Mouse (Mus musculus): ENCODE measurements around the gene Akap6.

Akap6 gene

GRCm38 (mm10) chr12:52910819-52911218 lies 211.6 kb downstream of the Akap6 start:
- DNase-seq, result peak; percentile 66

GRCm38 (mm10) chr12:52918939-52919338 lies 219.8 kb downstream of the Akap6 start:
- no peak for DNase-seq

- no peak for DNase-seq
Measured at GRCm38 (mm10) chr12:52922510-52922909, 223.3 kb downstream of the Akap6 start.

GRCm38 (mm10) chr12:52925448-52925847 lies 226.3 kb downstream of the Akap6 start:
- no peak for DNase-seq

- DNase-seq, result no peak
Measured at GRCm38 (mm10) chr12:52933832-52934231, 234.6 kb downstream of the Akap6 start.

- no peak for DNase-seq
Measured at GRCm38 (mm10) chr12:52934989-52935388, 235.8 kb downstream of the Akap6 start.

- DNase-seq, result no peak
Measured at GRCm38 (mm10) chr12:52938786-52939185, 239.6 kb downstream of the Akap6 start.

GRCm38 (mm10) chr12:52939324-52939946 lies 240.3 kb downstream of the Akap6 start:
- no peak for DNase-seq

GRCm38 (mm10) chr12:52941941-52942340 lies 242.8 kb downstream of the Akap6 start:
- no peak for DNase-seq

- DNase-seq, result no peak
Measured at GRCm38 (mm10) chr12:52944274-52944673, 245.1 kb downstream of the Akap6 start.

- no peak for DNase-seq
Measured at GRCm38 (mm10) chr12:52944949-52945348, 245.8 kb downstream of the Akap6 start.

- DNase-seq, result no peak
Measured at GRCm38 (mm10) chr12:52950660-52951059, 251.5 kb downstream of the Akap6 start.

- no peak for DNase-seq
Measured at GRCm38 (mm10) chr12:52957587-52957986, 258.4 kb downstream of the Akap6 start.

- DNase-seq, result no peak
Measured at GRCm38 (mm10) chr12:52957994-52958393, 258.8 kb downstream of the Akap6 start.

GRCm38 (mm10) chr12:52991745-52992144 lies 292.6 kb downstream of the Akap6 start:
- peak; percentile 56 for DNase-seq

- DNase-seq, result no peak
Measured at GRCm38 (mm10) chr12:53012336-53012735, 313.2 kb downstream of the Akap6 start.

- DNase-seq, result no peak
Measured at GRCm38 (mm10) chr12:53014539-53014938, 315.4 kb downstream of the Akap6 start.

GRCm38 (mm10) chr12:53024575-53025246 lies 325.5 kb downstream of the Akap6 start:
- DNase-seq, result no peak

GRCm38 (mm10) chr12:53027308-53027707 lies 328.1 kb downstream of the Akap6 start:
- no peak for DNase-seq

GRCm38 (mm10) chr12:53028926-53029325 lies 329.7 kb downstream of the Akap6 start:
- DNase-seq, result no peak

- no peak for DNase-seq
Measured at GRCm38 (mm10) chr12:53029910-53030309, 330.7 kb downstream of the Akap6 start.

GRCm38 (mm10) chr12:53032762-53033161 lies 333.6 kb downstream of the Akap6 start:
- DNase-seq, result peak; percentile 26

- no peak for DNase-seq
Measured at GRCm38 (mm10) chr12:53033404-53033913, 334.3 kb downstream of the Akap6 start.

GRCm38 (mm10) chr12:53040634-53041033 lies 341.5 kb downstream of the Akap6 start:
- DNase-seq, result no peak
